Mouse (Mus musculus) intestine, embryonic 16.5 days (tissue): ENCODE measurements around the gene Rgs3. TPM values are rescaled to one million over a fixed set of nuclear protein-coding genes. Genes with fewer than 3 reads are reported as not detected.

Source experiments
- ATAC-seq: fragments of 200-750 bp; cut with Nextera tagmentation; 2 replicates; pipeline ENCODE4 v1.8.0; 2017; ENCODE audit warnings: moderate TSS enrichment, moderate library complexity
- H3K27ac ChIP-seq: fragments of 300-500 bp; sonication (generic); 2 replicates; pipeline ENCODE4 v1.5.1; 2014; ENCODE audit warnings: mild to moderate bottlenecking, low read length
- H3K27me3 ChIP-seq: fragments of 300-500 bp; sonication (generic); replicated peaks from 2 replicates; pipeline ENCODE4 v1.6.1; 2014; ENCODE audit warnings: low read length, control low read depth, mixed read lengths; ENCODE audit not compliant: control insufficient read depth, insufficient read depth
- H3K36me3 ChIP-seq: fragments of 300-500 bp; sonication (generic); 2 replicates; pipeline ENCODE4 v1.6.1; 2014; ENCODE audit warnings: low read length, control low read depth; ENCODE audit not compliant: control insufficient read depth, insufficient read depth
- H3K4me1 ChIP-seq: fragments of 300-500 bp; sonication (generic); 2 replicates; pipeline ENCODE4 v1.6.1; 2014; ENCODE audit warnings: low read length, control low read depth, mixed read lengths; ENCODE audit not compliant: control insufficient read depth, insufficient read depth
- H3K4me2 ChIP-seq: fragments of 300-500 bp; sonication (generic); 2 replicates; pipeline ENCODE4 v1.6.1; 2014; ENCODE audit warnings: low read depth, low read length, control low read depth
- H3K4me3 ChIP-seq: fragments of 300-500 bp; sonication (generic); 2 replicates; pipeline ENCODE4 v1.5.1; 2014; ENCODE audit warnings: mild to moderate bottlenecking, low read length
- H3K9ac ChIP-seq: fragments of 300-500 bp; sonication (generic); 2 replicates; pipeline ENCODE4 v1.6.1; 2014; ENCODE audit warnings: low read depth, low read length
- H3K9me3 ChIP-seq: fragments of 300-500 bp; sonication (generic); 2 replicates; pipeline ENCODE4 v1.6.1; 2016; ENCODE audit warnings: low read length, control low read depth; ENCODE audit not compliant: control insufficient read depth
- WGBS: fragments of 180-500 bp; shearing (Covaris S2); extraction: QIAGEN DNeasy Blood & Tissue Kit; methylation state at CpG from one replicate; pipeline ENCODE4 v1.1.7; 2014; 5-methylcytosine and 5-hydroxymethylcytosine counted together
- polyA plus RNA-seq: library from polyadenylated mRNA; unstranded; fragments of >200 nt; fragmentation: Nextera tagmentation; extraction: Ambion mirVana; gene quantifications from 2 replicates; pipeline ENCODE4 v1.2.1, GENCODE M21; 2015

Gene Rgs3
- polyA plus RNA-seq, 1 experiment from 2014 or later: 47.6 TPM

GRCm38 (mm10) chr4:62695523-62695922, 135.9 kb downstream of the Rgs3 start:
- ATAC-seq: no peak
- H3K27me3 ChIP-seq: no peaks in the 10 kb centered on the region
- 0 out of 2 replicates have a peak overlapping the region, but pooled peaks have one; percentile 1 for H3K27ac ChIP-seq
- 0 out of 2 replicates have a peak, but pooled peaks cover 3% of the 10 kb centered on the region for H3K36me3 ChIP-seq
- no peak overlapping the region for H3K4me3 ChIP-seq
- H3K9me3 ChIP-seq: no peaks in the 10 kb centered on the region
- no peak overlapping the region for H3K4me2 ChIP-seq
- 0 out of 2 replicates have a peak overlapping the region, but pooled peaks have one; percentile 13 for H3K9ac ChIP-seq
- H3K4me1 ChIP-seq: peaks cover 56% of the 10 kb centered on the region
- WGBS: 58% methylated on average over 8 of the region's 8 CpGs

GRCm38 (mm10) chr4:62695946-62696345, 136.3 kb downstream of the Rgs3 start:
- no peak overlapping the region for H3K9ac ChIP-seq
- H3K4me3 ChIP-seq: no peak overlapping the region
- H3K27me3 ChIP-seq: no peaks in the 10 kb centered on the region
- WGBS: 74% methylated on average over 13 of the region's 13 CpGs
- no peak overlapping the region for H3K27ac ChIP-seq
- 0 out of 2 replicates have a peak, but pooled peaks cover 3% of the 10 kb centered on the region for H3K36me3 ChIP-seq
- H3K9me3 ChIP-seq: no peaks in the 10 kb centered on the region
- ATAC-seq: no peak
- peaks cover 57% of the 10 kb centered on the region for H3K4me1 ChIP-seq
- H3K4me2 ChIP-seq: no peak overlapping the region

GRCm38 (mm10) chr4:62696699-62697404, 137.2 kb downstream of the Rgs3 start:
- Histone ChIP-seq H3K36me3 (peaks cover 9% of the 10 kb centered on the region), H3K9me3 (no peaks in the 10 kb centered on the region), H3K27me3 (no peaks in the 10 kb centered on the region), H3K4me1 (peaks cover 55% of the 10 kb centered on the region), H3K4me3 (no peak overlapping the region), H3K27ac (0 out of 2 replicates have a peak overlapping the region, but pooled peaks have one; percentile 7), H3K9ac (no peak overlapping the region), H3K4me2 (no peak overlapping the region)
- ATAC-seq: no peak
- 62% methylated on average over 7 of the region's 7 CpGs for WGBS

GRCm38 (mm10) chr4:62697469-62697868, 137.8 kb downstream of the Rgs3 start:
- ATAC-seq: peak; percentile 23
- no peak overlapping the region for H3K9ac ChIP-seq
- 11% methylated on average over 2 of the region's 2 CpGs for WGBS
- peaks cover 54% of the 10 kb centered on the region for H3K4me1 ChIP-seq
- 0 out of 2 replicates have a peak overlapping the region, but pooled peaks have one; percentile 7 for H3K27ac ChIP-seq
- H3K9me3 ChIP-seq: no peaks in the 10 kb centered on the region
- H3K36me3 ChIP-seq: peaks cover 9% of the 10 kb centered on the region
- no peak overlapping the region for H3K4me3 ChIP-seq
- H3K27me3 ChIP-seq: no peaks in the 10 kb centered on the region
- H3K4me2 ChIP-seq: no peak overlapping the region

- Histone ChIP-seq H3K9me3 (no peaks in the 10 kb centered on the region), H3K27ac (no peak overlapping the region), H3K4me1 (peaks cover 46% of the 10 kb centered on the region), H3K9ac (peak overlapping the region; percentile 24; the same call in 1 of the 2 replicates), H3K4me2 (no peak overlapping the region), H3K4me3 (no peak overlapping the region), H3K27me3 (no peaks in the 10 kb centered on the region), H3K36me3 (peaks cover 9% of the 10 kb centered on the region)
- ATAC-seq: no peak
- 69% methylated on average over 3 of the region's 3 CpGs for WGBS
Measured at GRCm38 (mm10) chr4:62698521-62698920, 138.9 kb downstream of the Rgs3 start.

- 2% methylated on average over 10 of the region's 10 CpGs for WGBS
- ATAC-seq: peak; percentile 84
- peak overlapping the region; percentile 51 for H3K4me3 ChIP-seq
- H3K9ac ChIP-seq: peak overlapping the region; percentile 71
- H3K27ac ChIP-seq: peak overlapping the region; percentile 63
- H3K36me3 ChIP-seq: peaks cover 12% of the 10 kb centered on the region
- peak overlapping the region; percentile 65 for H3K4me2 ChIP-seq
- H3K27me3 ChIP-seq: no peaks in the 10 kb centered on the region
- no peaks in the 10 kb centered on the region for H3K9me3 ChIP-seq
- peaks cover 43% of the 10 kb centered on the region for H3K4me1 ChIP-seq
Measured at GRCm38 (mm10) chr4:62699191-62699812, 139.7 kb downstream of the Rgs3 start.

- peaks cover 53% of the 10 kb centered on the region for H3K4me1 ChIP-seq
- no peaks in the 10 kb centered on the region for H3K9me3 ChIP-seq
- ATAC-seq: no peak
Measured at GRCm38 (mm10) chr4:62700426-62700825, 140.8 kb downstream of the Rgs3 start.

GRCm38 (mm10) chr4:62703151-62703550, 143.5 kb downstream of the Rgs3 start:
- 83% methylated on average over 9 of the region's 9 CpGs for WGBS
- Histone ChIP-seq H3K9ac (no peak overlapping the region), H3K4me2 (no peak overlapping the region), H3K36me3 (peaks cover 12% of the 10 kb centered on the region), H3K4me1 (peaks cover 42% of the 10 kb centered on the region), H3K27me3 (no peaks in the 10 kb centered on the region), H3K9me3 (no peaks in the 10 kb centered on the region), H3K27ac (no peak overlapping the region), H3K4me3 (no peak overlapping the region)
- no peak for ATAC-seq

More at GRCm38 (mm10) chr4:62700426-62700825, 140.8 kb downstream of the Rgs3 start:
- Histone ChIP-seq H3K36me3 (peaks cover 12% of the 10 kb centered on the region), H3K27me3 (no peaks in the 10 kb centered on the region), H3K27ac (no peak overlapping the region), H3K9ac (peak overlapping the region; percentile 71), H3K4me3 (peak overlapping the region; percentile 51), H3K4me2 (peak overlapping the region; percentile 65)
- 57% methylated on average over 5 of the region's 5 CpGs for WGBS

- Histone ChIP-seq H3K27ac (peak overlapping the region; percentile 75), H3K36me3 (peaks cover 12% of the 10 kb centered on the region), H3K9ac (no peak overlapping the region), H3K27me3 (no peaks in the 10 kb centered on the region), H3K4me2 (no peak overlapping the region), H3K9me3 (no peaks in the 10 kb centered on the region), H3K4me1 (peaks cover 33% of the 10 kb centered on the region), H3K4me3 (no peak overlapping the region)
- ATAC-seq: no peak
- 89% methylated on average over 13 of the region's 13 CpGs for WGBS
Measured at GRCm38 (mm10) chr4:62704204-62704603, 144.6 kb downstream of the Rgs3 start.
